Mouse (Mus musculus) kidney, adult 2 months (tissue): Measurements from ENCODE around the gene Cry2.

ENCODE experiments used
- CTCF ChIP-seq: fragments of 200-500 bp; conservative IDR thresholded peaks from 2 replicates; pipeline ENCODE4 v1.5.1; 2011; ENCODE audit warnings: low read depth, mild to moderate bottlenecking, control low read depth, low read length, moderate library complexity, mixed read lengths; ENCODE audit not compliant: insufficient read depth, insufficient read length
- POLR2A ChIP-seq: fragments of 200-500 bp; IDR thresholded peaks from one replicate; pipeline ENCODE4 v1.6.1; 2011; ENCODE audit warnings: low read depth, low read length, control low read depth

DNA sequence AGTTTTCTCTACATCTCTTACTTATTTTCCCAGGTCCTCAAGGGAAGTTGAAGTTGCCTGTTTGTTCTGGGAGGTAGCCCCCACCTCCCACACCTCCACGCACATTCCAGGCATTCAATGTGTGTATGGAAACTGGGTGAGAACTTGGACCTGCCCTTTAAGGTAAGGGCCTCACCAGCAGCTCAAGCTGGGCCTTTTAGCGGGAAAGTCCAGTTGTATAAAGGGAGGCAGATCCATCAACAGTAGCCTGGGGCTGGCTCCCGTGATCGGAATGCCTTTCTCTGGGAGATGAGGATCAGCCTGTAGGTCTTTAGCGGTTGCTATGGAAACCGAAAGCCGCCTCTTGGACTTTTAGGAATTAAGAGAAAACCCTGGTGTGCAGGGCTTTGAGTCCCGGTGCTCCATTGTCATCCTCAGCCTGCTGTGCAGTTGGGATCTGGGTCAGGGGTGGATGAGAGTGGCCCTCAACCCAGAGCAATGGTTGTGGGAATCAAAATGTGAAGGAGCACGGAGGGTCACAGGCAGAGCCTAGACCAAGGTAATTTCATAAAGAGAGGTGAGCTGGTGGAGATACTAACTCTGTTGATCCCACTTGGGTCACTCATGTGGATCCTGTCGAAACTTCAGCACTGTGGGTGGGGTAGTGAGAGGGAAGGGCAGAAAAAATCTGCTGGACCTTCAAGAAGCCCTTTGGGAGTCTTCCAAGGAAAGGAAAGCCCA lies 61.7 kb downstream of the Cry2 start:
- TF ChIP-seq CTCF, result no peak
- TF ChIP-seq POLR2A, result no peak
